Mouse (Mus musculus): ENCODE results near the gene Tpk1. TPM values are rescaled to one million over a fixed set of nuclear protein-coding genes. Genes with fewer than 3 reads are reported as not detected.

Tpk1 gene
- polyA plus RNA-seq (2017; shearing (Covaris generic)), result 13.2 TPM

GRCm38 (mm10) chr6:43665677-43666546, at the start of gene Tpk1:
Gene Tpk1, minus strand, starts transcription at chr6:43666278.

GRCm38 (mm10) chr6:43309454-43309853, 356.6 kb downstream of the Tpk1 start, which contains the start of gene Nobox:
Gene Nobox, minus strand, starts transcription at chr6:43309554.

